Mouse (Mus musculus) thymus, postnatal 25 days (tissue): ENCODE measurements around the gene Medag.

ENCODE experiments used
- DNase-seq: peaks from one replicate; pipeline ENCODE4 v3.0.0; 2022

Medag gene

DNA sequence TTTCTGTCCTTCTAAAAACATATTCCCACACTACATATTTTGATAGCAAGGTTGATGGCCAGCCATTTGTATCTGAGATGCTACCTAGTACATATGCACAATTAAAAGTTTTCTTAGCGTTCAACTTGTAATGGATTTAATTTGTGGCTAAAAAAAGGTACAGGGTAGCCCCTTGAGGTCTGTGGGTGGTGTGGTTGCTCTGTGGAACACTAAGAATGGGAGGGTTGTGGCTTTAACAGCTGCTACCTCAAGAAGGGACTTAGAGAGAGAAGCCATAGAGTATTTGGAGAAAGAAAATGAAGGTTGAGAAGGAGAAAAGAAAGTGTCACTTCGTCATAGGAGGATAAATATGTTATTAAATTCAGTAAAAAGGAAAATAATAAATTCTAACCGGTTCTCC is 19.4 kb downstream of the Medag start:
- DNase-seq: peak; percentile 38

GRCm38 (mm10) chr5:149433618-149434017 is 22.1 kb downstream of the Medag start:
- DNase-seq: no peak

GRCm38 (mm10) chr5:149434141-149434690 is 22.7 kb downstream of the Medag start:
- no peak for DNase-seq

GRCm38 (mm10) chr5:149436541-149436940 is 25.0 kb downstream of the Medag start:
- no peak for DNase-seq

GRCm38 (mm10) chr5:149437150-149437549 is 25.6 kb downstream of the Medag start:
- no peak for DNase-seq

DNA sequence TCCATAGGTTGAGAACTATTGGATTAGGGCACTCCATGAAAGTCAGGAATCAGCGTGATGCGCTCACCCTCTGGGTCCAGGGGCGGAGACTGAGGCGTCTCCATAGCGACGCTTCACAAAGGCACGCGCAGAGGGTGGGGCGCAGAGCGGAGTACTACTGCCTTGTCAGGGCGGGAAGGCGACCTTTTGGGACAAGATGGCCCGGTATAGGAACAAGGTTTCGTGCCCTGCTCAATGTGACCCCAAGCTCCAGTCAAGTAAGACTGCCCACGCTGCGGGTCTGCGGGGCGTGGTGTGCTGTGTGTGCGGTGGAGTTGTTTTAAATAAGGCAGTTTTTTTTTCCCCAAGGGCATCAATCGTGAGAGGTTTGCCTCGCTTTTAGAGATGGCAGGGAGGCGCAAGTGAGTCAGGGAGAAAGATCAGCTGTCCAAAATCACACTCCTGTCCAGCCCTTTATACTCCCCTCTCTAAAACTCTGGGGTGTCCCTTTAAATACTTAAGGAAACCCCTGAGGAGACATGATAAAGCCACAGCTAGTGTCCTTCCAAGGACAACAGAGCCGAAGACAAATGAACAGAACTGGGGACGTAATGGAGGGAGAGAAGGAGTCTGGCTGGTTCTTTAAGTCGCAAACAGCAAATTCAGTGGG is 28.1 kb downstream of the Medag start, which contains the start of gene Tex26:
Gene Tex26 (plus strand): TSS at position 130 of the 649 bp plus-strand sequence.
- DNase-seq: peak; percentile 73

DNA sequence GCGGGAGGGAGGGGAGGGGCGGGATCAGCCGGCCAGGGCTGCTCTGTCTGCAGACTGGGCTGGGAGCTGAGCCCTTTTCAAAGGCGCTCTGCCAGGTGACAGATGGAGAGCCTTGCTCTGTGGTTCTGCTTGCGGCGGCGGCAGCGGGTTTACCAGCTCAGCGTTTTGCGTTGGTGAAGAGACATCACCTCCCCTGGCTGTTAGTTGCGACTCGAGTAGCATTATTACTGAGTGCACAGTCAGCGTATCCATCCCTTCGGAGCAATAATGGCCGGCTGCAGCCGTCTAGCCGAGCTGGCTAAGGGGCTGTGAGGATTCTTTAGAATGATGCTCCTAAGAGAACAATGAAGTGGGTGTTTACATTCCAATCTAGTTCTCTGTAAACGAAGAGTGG is 28.6 kb downstream of the Medag start:
- DNase-seq: peak; percentile 73

DNA sequence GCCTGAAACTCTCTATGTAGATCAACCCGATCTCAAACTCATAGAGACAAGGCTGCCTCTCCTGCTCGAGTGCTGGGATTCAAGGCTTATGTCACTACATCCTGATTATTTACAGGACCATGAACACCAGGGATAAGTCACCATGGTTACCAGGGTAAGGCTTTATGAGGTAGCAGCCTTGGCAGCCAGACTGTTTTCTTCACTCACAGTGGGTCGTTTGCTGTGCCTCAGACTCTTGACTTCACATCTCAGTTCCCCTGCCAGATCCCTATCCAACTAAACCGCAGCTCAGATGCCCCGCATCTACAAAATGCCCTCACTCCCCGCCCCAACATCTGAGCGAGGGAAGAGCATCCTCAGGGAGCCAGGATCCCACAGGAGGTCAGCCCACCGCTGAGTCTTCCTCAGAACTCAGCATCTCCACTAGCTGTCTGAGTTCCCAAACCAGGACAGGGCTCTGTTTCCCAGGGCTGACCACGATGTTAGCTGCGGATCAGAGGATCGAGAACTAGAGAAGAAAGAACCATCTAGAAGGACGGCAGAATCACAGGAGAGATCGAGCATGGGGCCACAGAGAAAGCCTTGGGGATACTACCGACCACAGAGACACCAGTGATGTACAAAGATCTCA is 30.2 kb downstream of the Medag start:
- DNase-seq: no peak

DNA sequence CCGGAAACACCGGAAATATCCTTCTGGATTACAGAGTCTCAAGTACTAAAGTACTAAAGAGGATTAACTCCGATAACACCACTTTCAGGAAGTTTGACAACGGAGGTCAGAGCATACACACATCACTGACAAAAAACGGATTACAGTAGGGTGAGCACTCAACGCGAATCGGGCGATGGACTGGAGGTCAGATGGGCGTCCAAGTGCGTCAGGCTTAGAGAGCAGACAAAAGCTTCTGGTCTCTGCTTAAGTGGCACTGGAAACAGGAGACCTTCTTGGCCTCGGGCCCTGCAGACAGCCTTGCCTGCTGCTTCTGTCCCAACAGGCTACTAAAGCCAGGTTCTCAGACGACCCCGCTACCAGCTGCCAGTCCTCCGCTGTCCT is 30.7 kb downstream of the Medag start:
- no peak for DNase-seq

GRCm38 (mm10) chr5:149444451-149444850 is 32.9 kb downstream of the Medag start:
- no peak for DNase-seq

GRCm38 (mm10) chr5:149446495-149446894 is 34.9 kb downstream of the Medag start:
- peak; percentile 56 for DNase-seq

- no peak for DNase-seq
These were observed 36.2 kb downstream of the Medag start for GRCm38 (mm10) chr5:149447733-149448132.

DNA sequence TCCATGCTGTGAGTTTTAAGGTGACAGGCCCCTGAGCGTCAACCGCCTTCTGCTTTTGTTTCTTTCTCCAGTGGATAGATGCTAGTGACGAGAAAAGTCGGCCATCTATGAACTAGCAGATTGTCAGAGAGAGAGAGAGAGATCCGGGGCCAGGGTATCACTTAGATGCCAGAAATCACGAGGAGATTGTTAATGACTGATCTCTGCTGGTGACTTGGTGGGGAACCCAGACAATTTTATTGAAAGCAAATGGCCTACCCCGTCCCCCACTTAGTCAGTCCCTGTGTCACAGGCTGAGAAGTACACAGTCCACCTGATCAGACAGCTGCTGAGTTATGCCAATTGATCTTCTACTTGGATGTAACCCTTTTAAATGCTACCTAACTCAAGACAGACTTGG is 37.9 kb downstream of the Medag start:
- no peak for DNase-seq

- DNase-seq: no peak
These were observed 39.7 kb downstream of the Medag start for GRCm38 (mm10) chr5:149451209-149451681.

DNA sequence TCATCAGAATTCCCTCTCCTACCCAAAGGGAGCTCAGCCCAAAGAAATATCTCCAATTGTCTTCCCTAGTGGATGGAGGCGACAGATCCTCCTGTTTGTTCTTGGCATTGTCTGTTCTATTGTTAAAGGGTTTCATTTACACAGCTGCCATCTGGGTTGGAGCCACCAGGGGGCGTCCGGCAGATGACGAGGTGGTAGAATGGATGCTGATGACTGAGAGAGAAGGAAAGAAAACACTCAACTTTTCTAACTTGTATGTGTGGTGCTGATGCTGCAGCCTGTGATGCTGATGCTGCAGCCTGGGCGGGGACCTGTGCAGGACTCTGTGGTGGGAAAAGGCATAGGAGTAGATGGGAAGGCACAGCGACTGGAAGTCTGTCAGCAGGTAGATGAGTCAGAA is 42.7 kb downstream of the Medag start:
- DNase-seq: peak; percentile 86

- peak; percentile 33 for DNase-seq
These were observed 45.0 kb downstream of the Medag start for GRCm38 (mm10) chr5:149456544-149456943.

DNA sequence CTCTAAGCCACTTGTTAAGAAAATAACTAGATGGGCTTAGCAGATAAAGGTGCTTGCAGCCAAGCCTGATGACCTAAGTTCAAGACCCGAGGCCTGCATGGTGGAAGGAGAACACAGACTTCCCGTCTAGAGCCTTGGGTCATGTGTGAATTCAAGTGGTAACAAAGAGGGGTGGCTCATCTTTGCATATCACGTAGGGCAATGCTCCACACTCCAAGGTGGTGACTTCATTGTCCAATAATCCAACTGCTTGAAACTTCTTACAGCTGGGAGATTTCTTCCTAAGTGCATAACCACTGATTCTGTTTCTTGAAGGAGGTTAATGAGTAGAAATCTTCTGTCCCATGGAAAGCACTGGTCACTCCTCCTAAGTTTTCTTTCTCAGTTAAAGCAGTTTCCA is 50.5 kb downstream of the Medag start:
- no peak for DNase-seq

GRCm38 (mm10) chr5:149465305-149465704 is 53.8 kb downstream of the Medag start:
- DNase-seq: no peak

- DNase-seq: no peak
These were observed 62.6 kb downstream of the Medag start for GRCm38 (mm10) chr5:149474142-149474541.

DNA sequence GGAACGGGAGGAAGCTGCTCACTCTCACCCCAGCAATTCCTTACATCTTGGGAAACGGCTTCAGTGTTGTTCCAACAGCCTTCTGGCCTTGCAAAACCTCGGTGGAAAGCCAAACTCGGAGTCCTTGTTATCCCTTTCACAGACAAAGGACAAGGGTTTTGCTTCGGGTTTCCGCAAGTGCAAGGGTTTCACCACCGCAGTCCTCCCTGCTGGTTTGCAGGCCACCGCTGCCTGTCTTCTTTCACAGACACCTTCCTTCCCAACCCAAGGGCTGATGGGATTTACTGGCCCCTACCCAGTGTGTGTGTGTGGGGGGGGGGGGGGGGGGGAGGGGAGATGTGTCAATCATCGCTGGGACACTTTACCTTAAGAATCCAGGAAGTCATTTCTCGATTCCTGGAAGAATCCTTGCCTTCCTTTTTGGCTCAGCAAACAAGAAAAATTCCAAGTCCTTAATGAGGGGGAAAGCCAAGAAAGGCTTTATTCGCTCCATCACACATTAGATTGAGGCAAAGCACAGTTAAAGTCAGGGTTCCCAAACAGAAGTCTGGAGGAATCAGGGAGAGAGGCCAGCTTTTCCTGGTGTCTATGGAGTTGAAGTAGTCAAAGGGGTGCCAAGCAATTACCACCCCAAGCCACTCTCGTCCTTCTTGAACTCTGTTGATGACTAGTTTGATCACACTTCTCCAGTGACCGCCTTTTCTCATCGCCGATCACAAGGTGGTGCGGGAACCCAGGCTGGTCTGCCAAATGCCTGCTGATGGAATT is 63.3 kb downstream of the Medag start:
- DNase-seq: no peak
